Mouse (Mus musculus): ENCODE measurements around the gene Rnaseh2a. TPM values are rescaled to one million over a fixed set of nuclear protein-coding genes. Genes with fewer than 3 reads are reported as not detected.
A peak's percentile ranks its signal among the peaks of the same experiment; 100 is the strongest.

Rnaseh2a gene
- polyA plus RNA-seq, 1 experiment: 69.4 TPM

- no peak overlapping the region for H3K4me3 ChIP-seq (ENCODE audit: control insufficient read depth, insufficient read depth, low read length)
- WGBS: 91% methylated on average over 8 of the region's 8 CpGs
- TF ChIP-seq CTCF (IDR thresholded peaks at IDR 0.05; ENCODE audit: borderline replicate concordance, control insufficient read depth, extremely low read depth, insufficient read depth, low read length, poor library complexity) (no peak), POLR2A (IDR thresholded peaks at IDR 0.05; ENCODE audit: control insufficient read depth, extremely low read depth, insufficient read depth, low read length, poor library complexity) (no peak)
- peaks cover 9% of the 10 kb centered on the region for H3K4me1 ChIP-seq (replicated peaks; ENCODE audit: control insufficient read depth, insufficient read depth, low read length)
- H3K27ac ChIP-seq (ENCODE audit: control insufficient read depth, insufficient read depth, low read length): no peak overlapping the region
- no peaks in the 10 kb centered on the region for H3K27me3 ChIP-seq (ENCODE audit: control insufficient read depth, insufficient read depth, low read length)
- H3K36me3 ChIP-seq (ENCODE audit: control insufficient read depth, insufficient read depth, low read length): no peaks in the 10 kb centered on the region
- no peak for DNase-seq
Observed at GRCm38 (mm10) chr8:84915269-84915668, 54.3 kb downstream of the Rnaseh2a start.

GRCm38 (mm10) chr8:84913960-84914359, 55.6 kb downstream of the Rnaseh2a start:
- TF ChIP-seq CTCF (IDR thresholded peaks at IDR 0.05; ENCODE audit: borderline replicate concordance, control insufficient read depth, extremely low read depth, insufficient read depth, low read length, poor library complexity): no peak
- TF ChIP-seq POLR2A (IDR thresholded peaks at IDR 0.05; ENCODE audit: control insufficient read depth, extremely low read depth, insufficient read depth, low read length, poor library complexity): no peak
- H3K4me1 ChIP-seq (replicated peaks; ENCODE audit: control insufficient read depth, insufficient read depth, low read length): peaks cover 15% of the 10 kb centered on the region
- H3K27me3 ChIP-seq (ENCODE audit: control insufficient read depth, insufficient read depth, low read length): no peaks in the 10 kb centered on the region
- H3K4me3 ChIP-seq (ENCODE audit: control insufficient read depth, insufficient read depth, low read length): no peak overlapping the region
- DNase-seq: peak; percentile 41
- no peaks in the 10 kb centered on the region for H3K36me3 ChIP-seq (ENCODE audit: control insufficient read depth, insufficient read depth, low read length)
- 30% methylated on average over 4 of the region's 4 CpGs for WGBS
- H3K27ac ChIP-seq (ENCODE audit: control insufficient read depth, insufficient read depth, low read length): no peak overlapping the region

- H3K4me1 ChIP-seq (replicated peaks; ENCODE audit: control insufficient read depth, insufficient read depth, low read length): peaks cover 19% of the 10 kb centered on the region
- no peak for DNase-seq
- H3K4me3 ChIP-seq (ENCODE audit: control insufficient read depth, insufficient read depth, low read length): peak overlapping the region; percentile 56
- no peak overlapping the region for H3K27ac ChIP-seq (ENCODE audit: control insufficient read depth, insufficient read depth, low read length)
- TF ChIP-seq CTCF (IDR thresholded peaks at IDR 0.05; ENCODE audit: borderline replicate concordance, control insufficient read depth, extremely low read depth, insufficient read depth, low read length, poor library complexity): no peak
- no peak for TF ChIP-seq POLR2A (IDR thresholded peaks at IDR 0.05; ENCODE audit: control insufficient read depth, extremely low read depth, insufficient read depth, low read length, poor library complexity)
- WGBS: 6% methylated on average over 9 of the region's 9 CpGs
- no peaks in the 10 kb centered on the region for H3K36me3 ChIP-seq (ENCODE audit: control insufficient read depth, insufficient read depth, low read length)
- H3K27me3 ChIP-seq (ENCODE audit: control insufficient read depth, insufficient read depth, low read length): no peaks in the 10 kb centered on the region
Observed at GRCm38 (mm10) chr8:84913502-84913900, 56.1 kb downstream of the Rnaseh2a start.

- no peaks in the 10 kb centered on the region for H3K27me3 ChIP-seq (ENCODE audit: control insufficient read depth, insufficient read depth, low read length)
- 3% methylated on average over 55 of the region's 55 CpGs for WGBS
Observed at GRCm38 (mm10) chr8:84912895-84913501, 56.6 kb downstream of the Rnaseh2a start.

GRCm38 (mm10) chr8:84912391-84912790, 57.2 kb downstream of the Rnaseh2a start:
- TF ChIP-seq CTCF (IDR thresholded peaks at IDR 0.05; ENCODE audit: borderline replicate concordance, control insufficient read depth, extremely low read depth, insufficient read depth, low read length, poor library complexity): no peak
- no peak for TF ChIP-seq POLR2A (IDR thresholded peaks at IDR 0.05; ENCODE audit: control insufficient read depth, extremely low read depth, insufficient read depth, low read length, poor library complexity)
- DNase-seq: no peak
- H3K27ac ChIP-seq (ENCODE audit: control insufficient read depth, insufficient read depth, low read length): no peak overlapping the region

More at GRCm38 (mm10) chr8:84912895-84913501, 56.6 kb downstream of the Rnaseh2a start:
- TF ChIP-seq POLR2A (IDR thresholded peaks at IDR 0.05; ENCODE audit: control insufficient read depth, extremely low read depth, insufficient read depth, low read length, poor library complexity) (peak; percentile 14; the same call in 1 of the 2 replicates), CTCF (IDR thresholded peaks at IDR 0.05; ENCODE audit: borderline replicate concordance, control insufficient read depth, extremely low read depth, insufficient read depth, low read length, poor library complexity) (no peak)
- peak overlapping the region; percentile 56 for H3K4me3 ChIP-seq (ENCODE audit: control insufficient read depth, insufficient read depth, low read length)
- no peaks in the 10 kb centered on the region for H3K36me3 ChIP-seq (ENCODE audit: control insufficient read depth, insufficient read depth, low read length)
- peaks cover 19% of the 10 kb centered on the region for H3K4me1 ChIP-seq (replicated peaks; ENCODE audit: control insufficient read depth, insufficient read depth, low read length)
- DNase-seq: peak; percentile 80
- no peak overlapping the region for H3K27ac ChIP-seq (ENCODE audit: control insufficient read depth, insufficient read depth, low read length)

GRCm38 (mm10) chr8:84911854-84912253, 57.7 kb downstream of the Rnaseh2a start:
- Histone ChIP-seq H3K36me3 (ENCODE audit: control insufficient read depth, insufficient read depth, low read length) (no peaks in the 10 kb centered on the region), H3K4me1 (replicated peaks; ENCODE audit: control insufficient read depth, insufficient read depth, low read length) (peaks cover 19% of the 10 kb centered on the region), H3K27ac (ENCODE audit: control insufficient read depth, insufficient read depth, low read length) (no peak overlapping the region), H3K4me3 (ENCODE audit: control insufficient read depth, insufficient read depth, low read length) (no peak overlapping the region), H3K27me3 (ENCODE audit: control insufficient read depth, insufficient read depth, low read length) (no peaks in the 10 kb centered on the region)
- TF ChIP-seq CTCF (IDR thresholded peaks at IDR 0.05; ENCODE audit: borderline replicate concordance, control insufficient read depth, extremely low read depth, insufficient read depth, low read length, poor library complexity) (no peak), POLR2A (IDR thresholded peaks at IDR 0.05; ENCODE audit: control insufficient read depth, extremely low read depth, insufficient read depth, low read length, poor library complexity) (no peak)
- WGBS: 98% methylated on average over 9 of the region's 9 CpGs
- DNase-seq: no peak

More at GRCm38 (mm10) chr8:84912391-84912790, 57.2 kb downstream of the Rnaseh2a start:
- Histone ChIP-seq H3K4me3 (ENCODE audit: control insufficient read depth, insufficient read depth, low read length) (no peak overlapping the region), H3K27me3 (ENCODE audit: control insufficient read depth, insufficient read depth, low read length) (no peaks in the 10 kb centered on the region), H3K36me3 (ENCODE audit: control insufficient read depth, insufficient read depth, low read length) (no peaks in the 10 kb centered on the region), H3K4me1 (replicated peaks; ENCODE audit: control insufficient read depth, insufficient read depth, low read length) (peaks cover 19% of the 10 kb centered on the region)
- WGBS: 75% methylated on average over 27 of the region's 27 CpGs

Measured in thymus, adult 2 months (tissue).